Mouse (Mus musculus) 3T3-L1 (cell line): ENCODE results near the gene Dmwd.

Experiments used
- DNase-seq: peaks from one replicate; pipeline ENCODE4 v3.0.0-alpha.2; 2015; ENCODE audit warnings: low read depth, low spot score

The Dmwd gene

DNA sequence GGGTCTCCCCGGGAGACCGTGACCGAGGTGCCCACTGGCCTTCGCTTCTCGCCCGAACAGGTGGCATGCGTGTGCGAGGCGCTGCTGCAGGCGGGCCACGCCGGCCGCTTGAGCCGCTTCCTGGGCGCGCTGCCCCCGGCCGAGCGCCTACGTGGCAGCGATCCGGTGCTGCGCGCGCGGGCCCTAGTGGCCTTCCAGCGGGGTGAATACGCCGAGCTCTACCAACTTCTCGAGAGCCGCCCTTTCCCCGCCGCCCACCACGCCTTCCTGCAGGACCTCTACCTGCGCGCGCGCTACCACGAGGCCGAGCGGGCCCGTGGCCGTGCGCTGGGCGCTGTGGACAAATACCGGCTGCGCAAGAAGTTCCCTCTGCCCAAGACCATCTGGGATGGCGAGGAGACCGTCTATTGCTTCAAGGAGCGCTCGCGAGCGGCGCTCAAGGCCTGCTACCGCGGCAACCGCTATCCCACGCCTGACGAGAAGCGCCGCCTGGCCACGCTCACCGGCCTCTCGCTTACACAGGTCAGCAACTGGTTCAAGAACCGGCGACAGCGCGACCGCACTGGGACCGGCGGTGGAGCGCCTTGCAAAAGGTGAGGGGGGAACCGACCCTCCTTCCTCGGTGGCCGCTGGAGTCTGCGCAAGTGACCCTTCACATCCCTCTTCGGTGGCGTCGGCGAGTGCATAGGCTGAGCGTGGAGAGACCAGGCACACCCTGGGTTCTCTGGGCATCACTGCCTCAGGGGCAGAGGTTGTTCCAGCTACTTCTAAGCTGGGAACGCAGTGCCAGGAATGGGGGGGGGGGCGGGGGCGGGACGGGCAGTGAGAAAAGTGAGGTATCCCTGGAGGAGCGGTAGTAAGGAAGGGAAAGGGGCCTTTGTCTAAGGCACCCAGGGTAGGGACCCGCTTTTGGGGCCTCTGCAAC is 19.1 kb downstream of the Dmwd start:
- peak; percentile 52 for DNase-seq

DNA sequence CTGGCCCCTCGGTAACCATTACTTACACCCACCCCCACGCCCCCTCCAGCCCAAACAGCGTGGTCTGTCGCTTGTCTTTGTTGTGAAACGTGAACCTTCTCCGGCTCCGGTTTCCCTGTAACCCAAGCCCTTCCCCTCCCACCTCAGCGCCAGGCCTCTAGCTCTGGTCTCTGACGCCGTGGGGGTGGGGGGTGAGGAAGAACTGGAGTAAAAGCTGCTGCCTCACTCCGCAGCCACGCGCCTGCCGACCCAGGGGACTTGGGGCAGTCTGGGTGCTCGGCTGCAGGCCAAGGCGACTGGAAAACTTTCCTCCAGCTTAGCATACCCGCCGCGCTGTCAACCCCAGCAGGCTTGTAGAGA is 19.7 kb downstream of the Dmwd start:
- peak; percentile 84 for DNase-seq

DNA sequence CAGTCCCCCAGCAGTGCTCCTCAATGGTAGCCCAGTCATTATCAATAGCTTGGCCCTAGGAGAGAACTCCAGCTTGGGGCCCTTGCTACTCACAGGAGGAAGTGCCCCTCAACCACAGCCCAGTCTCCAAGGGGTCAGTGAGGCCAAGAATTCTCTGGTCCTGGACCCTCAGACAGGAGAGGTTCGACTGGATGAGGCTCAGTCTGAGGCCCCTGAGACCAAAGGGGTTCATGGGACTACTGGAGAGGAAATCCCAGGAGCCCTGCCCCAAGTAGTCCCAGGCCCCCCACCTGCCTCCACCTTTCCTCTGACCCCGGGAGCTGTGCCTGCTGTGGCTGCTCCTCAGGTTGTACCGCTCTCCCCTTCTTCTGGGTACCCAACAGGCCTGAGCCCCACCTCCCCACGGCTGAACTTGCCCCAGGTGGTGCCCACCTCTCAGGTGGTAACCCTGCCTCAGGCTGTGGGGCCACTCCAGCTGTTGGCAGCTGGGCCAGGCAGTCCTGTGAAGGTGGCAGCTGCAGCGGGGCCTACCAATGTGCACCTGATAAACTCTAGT is 20.5 kb downstream of the Dmwd start:
- no peak for DNase-seq

DNA sequence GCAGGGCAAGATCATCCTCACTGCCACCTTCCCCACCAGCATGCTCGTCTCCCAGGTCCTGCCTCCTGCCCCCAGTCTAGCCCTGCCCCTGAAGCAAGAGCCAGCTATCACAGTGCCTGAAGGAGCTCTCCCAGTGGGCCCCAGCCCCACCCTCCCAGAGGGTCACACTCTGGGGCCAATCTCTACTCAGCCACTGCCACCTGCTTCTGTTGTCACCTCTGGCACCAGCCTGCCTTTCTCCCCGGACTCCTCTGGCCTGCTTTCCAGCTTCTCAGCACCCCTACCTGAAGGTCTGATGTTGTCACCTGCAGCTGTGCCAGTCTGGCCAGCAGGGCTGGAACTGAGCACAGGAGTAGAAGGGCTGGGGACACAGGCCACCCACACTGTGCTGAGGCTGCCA is 21.2 kb downstream of the Dmwd start:
- DNase-seq, result no peak

DNA sequence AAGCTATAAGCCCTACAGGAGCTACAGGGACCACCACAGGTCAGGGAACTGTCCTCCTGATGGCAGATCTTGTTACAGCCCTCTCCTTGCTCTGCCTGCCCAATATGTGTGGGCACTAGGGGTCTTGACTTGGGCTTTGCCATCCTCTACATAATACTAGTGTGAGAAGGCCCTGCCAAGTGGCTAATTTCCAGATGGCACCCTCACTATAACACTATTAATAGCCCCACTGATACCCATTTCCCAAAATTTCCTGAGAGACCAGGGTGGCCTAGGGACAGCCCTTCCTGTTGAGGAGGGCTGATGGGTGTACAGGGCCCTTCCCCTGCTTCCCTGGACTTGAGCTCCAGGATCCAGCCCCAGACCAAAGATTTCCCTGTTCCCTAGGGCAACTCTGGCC is 21.8 kb downstream of the Dmwd start:
- DNase-seq, result no peak

DNA sequence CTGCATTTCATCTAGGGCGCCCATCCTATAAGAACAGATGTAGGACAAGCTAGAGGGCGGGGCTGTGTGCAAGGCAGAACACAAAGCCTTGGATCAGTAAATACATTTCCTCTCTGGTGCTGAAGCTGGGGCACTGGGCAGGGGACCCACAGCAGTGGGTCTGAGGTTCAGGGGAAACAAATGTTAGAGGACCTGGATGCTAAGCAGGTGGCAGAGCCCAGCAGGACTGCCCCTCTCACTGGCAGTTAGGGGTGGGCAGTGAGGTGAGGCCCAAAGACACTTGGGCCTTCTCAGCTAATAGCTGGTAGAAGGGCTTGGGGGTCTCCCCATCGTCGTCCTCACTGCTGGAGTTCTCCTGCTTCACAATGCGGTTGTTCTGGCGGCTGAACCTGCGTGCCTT is 22.8 kb downstream of the Dmwd start:
- DNase-seq, result no peak

DNA sequence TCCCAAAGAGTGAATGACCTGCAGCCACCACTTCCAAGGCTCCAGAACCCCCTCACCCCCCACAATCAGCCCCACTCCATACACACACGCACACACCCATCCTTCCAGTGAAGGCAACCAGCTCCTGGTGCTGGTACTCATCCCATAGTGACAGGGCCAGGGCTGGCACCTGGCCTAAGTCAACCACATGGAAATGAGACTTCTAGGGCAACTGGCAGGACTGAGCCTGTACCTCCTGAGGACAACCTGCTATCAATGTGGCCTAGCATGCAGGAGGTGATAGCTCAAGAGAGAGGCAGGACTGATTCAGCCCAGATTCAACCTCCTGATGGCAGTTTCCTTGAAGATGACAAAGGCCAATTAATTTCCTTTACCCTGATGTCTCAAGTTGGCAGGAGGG is 24.3 kb downstream of the Dmwd start:
- no peak for DNase-seq

DNA sequence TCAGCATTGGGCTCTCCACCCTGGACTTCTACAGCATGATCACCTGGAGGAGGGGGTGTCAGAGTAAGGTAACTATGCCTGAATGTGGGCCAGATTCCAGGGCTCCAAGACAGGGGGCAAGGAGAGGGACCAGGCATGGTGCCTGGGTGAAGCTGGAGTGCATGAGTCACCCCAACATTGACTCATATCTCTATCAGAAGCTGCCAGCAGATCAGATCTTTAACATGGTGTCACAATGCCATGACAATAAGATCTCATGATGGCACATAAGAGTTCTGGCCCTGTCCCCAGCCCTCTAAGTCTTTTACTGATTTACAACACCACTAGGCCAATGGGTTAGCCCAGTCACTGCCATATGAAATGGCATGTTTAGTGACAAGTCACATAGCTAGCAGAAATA is 27.7 kb downstream of the Dmwd start:
- DNase-seq, result peak; percentile 43

DNA sequence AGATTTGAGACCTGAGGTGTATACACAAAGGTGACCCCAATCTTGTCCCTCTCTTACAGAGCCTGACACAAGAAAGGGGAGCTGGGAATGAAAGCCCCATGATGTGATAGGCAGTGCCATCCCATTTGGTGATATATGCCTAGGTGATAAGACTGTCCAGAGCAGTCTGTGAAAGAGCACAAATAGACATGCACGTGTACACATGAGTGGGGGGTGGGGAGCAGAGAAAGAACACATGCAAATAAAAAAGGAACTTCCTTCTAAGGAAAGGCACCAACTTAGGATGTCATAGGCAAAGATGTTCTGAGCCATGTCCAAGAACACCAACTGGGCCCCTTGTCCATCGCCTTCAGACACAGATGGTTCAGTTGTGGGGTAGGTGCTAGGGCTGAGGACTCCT is 28.5 kb downstream of the Dmwd start:
- DNase-seq, result no peak

DNA sequence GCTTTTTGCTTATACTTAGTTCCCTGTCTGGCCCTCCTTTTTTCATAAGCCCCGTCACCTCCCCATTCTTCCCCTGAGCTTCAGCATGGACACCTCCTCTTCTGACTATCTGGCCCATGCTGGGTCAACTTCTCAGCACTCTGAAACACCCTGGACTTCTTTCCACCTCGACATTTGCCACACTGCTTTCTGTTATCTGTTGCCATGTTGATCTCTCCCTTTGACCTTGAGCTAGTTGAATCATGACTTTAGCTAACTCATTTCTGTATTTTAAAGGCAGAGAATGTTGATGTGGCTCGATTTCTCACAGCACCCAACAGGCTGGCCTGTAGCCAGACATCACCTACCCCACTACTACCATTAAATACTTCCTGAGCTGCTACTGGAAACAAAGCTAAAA is 31.4 kb downstream of the Dmwd start:
- DNase-seq, result no peak

DNA sequence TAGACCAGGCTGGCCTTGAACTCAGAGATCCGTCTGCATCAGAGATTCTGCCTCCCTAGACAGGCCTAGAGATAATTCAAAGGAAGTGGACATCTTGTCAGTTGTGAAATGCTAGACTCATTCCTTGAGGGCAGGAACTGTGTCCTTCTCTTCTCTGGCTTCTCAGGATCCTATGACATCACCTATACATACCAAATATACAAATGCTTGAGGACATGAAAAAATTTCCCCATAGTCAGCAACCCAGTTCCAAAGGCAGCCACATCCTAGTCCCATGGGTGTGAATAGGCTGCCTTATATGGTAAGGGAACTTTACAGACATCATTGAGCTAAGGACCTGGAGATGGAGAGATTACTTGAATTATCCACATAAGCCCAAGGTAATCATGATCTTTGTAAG is 33.5 kb downstream of the Dmwd start:
- DNase-seq, result peak; percentile 36

DNA sequence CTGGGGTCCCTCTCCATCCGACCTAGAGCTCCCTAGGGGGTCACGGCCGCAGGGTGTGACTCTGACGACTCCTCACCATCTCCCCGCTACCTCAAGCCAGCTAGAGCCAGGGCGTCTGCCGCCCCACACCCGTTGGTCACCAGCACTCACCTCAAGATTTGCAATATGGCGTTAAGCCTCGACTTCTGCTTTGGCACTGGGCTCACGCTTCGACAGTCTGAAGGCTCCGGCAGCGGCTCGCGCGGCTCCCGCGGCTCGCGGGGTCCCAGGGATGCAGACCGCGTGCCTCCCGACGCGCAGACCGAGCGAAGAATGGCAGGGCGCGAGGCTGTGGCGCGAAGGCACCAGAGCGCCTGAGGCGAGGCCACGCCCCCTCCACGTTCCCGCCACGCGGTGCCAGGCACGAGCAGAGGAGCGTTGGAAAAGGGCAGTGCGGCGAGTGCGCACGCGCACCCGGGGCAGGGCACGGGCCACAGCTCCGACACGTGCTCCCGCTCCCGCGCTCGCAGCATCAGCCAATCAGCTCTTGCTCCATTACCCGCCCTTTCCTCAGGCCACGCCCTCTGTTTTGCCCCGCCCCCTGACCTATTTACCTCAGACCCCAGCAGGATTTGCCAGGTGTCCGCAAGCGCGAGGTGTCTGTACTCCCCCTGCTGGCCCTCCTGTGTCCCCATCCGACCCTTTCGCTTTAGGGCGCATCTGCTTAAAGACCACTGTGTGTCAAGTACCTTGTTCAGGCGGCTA is 42.2 kb downstream of the Dmwd start, which contains the start of gene Gm4969:
Gene Gm4969 (minus strand): TSS at position 341 of the 744 bp plus-strand sequence.
- DNase-seq, result no peak

DNA sequence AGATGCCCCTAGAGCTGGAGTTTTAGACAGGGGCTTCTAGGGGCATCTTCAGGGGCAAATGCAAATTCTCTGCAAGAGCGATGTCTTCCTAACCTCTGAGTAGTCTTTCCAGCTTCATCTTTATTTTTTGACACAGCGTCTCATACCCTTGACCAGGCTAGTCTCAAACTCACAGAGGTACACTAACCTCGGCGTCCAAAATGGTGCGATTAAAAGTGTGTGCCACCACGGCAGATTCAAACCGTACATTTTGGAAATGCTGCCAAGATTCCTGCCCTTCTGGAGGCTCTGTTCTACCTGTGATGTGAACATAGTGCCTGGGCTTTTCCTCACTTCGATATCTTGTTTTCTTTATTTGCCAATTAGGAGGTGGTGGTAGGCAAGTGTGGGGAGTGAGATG is 43.1 kb downstream of the Dmwd start:
- no peak for DNase-seq

DNA sequence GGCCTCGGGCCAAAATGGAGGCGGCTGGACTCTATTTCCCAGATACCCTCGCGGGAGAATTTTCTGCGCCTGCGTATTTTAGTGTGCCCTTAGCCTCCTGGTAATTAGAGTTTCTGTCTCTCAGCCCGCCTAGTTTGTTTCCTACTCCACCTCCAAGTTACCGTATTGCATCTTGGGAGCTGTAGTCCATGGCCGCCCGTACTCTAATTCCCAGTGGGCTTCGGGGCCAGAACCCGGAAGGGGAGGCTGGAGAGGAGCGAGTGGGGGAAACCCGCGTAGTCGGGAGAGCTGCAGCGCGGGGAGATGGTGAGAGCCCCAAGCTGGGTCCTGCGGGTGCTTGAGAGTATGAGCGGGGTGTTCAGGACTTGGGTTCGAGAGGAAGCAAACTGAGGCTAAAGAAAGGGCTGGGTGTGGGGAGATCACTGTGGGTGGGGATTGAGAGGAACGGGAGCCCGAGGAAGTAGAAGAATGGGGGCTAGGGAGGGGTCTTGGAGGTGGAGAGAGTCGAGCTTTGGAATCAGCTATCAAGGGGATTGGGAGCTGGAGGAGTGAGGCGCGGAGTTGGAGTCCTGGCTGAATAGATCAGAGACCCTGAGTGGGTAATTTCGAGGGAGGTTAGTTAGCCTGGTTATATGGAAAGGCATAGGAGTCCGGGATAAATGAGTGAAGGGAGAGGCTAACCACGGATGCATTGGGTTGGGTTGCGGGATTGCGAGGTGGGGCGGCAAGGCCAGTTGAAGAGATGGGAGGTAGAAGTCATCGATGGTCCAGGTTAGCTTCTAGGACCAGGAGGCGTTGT is 43.8 kb downstream of the Dmwd start, which contains the start of gene Fbxo46:
Gene Fbxo46 (plus strand): TSS at position 229 of the 799 bp plus-strand sequence.
- peak; percentile 98 for DNase-seq

DNA sequence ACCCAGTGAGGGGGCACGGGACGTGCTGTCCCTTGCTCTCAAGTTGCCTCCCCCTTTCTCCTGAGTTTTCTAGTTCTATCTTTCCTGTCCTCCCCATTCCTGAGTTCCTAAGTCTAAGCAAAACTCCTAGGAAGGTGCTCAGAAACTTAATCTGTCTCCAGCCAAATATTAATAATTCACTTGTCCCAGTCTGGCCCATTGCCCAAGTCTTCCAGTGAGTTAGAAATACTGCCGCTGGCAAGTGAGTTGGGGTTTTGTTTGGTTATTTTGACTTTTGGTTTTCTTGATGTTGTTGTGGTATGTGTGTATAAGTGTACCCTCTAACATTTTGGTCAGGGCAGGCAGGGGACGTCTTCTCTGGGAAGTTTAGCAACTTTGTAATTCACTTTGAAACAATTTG is 45.7 kb downstream of the Dmwd start:
- DNase-seq, result no peak

DNA sequence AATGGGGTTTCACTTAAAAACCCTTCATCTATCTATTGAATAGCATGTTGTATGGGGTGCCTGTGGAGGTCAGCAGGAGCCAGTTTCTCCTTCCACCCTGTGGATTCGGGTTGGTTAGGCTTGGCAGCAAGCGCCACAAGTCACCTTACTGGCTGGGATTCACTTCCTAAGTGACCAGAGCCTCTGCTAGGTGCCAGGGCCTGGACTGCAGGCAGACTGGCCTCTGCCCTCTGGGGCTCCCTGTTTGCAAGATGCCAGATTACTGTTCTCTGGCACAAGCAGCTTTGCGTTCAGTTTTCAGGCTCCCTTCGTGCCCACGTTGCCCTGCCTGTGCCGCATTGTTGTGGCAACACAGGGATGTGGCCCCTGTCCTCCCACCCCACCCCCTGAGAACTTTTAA is 48.7 kb downstream of the Dmwd start:
- no peak for DNase-seq

DNA sequence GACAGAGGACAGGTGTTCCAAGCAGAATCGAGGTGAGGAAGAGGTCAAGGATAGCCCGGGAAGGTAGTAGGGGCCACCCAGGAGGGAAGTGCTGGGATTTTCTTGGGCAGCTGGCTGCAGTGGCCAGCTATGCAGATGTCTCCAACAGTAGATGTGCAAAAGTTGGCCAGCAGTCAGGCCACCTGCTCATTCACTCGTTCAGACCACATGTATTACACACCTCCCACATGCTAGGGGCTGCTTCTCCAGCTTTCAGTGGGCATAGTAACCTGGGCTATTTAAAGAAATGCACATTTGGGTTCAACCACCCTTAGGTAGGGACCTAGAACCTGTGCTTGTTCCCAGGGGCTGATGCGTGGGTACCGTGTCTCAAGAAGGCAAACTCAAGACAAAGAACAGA is 51.7 kb downstream of the Dmwd start:
- no peak for DNase-seq

DNA sequence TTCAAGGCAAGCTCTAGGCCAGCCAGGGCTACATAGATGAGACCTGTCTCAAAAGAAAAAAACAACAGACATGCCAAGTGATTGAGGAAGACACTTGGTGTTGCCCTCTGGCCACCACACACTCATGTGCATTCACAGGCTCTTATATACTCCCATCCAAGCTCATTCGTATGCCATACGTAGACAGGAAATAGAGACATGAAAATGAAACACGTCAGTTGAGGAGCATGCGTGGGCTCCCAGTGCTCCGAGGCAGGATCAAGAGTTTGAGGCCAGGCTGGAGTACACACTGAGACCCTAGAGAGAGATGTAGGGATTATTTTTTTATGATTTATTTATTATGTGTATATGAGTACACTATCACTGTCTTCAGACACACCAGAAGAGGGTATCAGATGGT is 53.4 kb downstream of the Dmwd start:
- DNase-seq, result no peak

DNA sequence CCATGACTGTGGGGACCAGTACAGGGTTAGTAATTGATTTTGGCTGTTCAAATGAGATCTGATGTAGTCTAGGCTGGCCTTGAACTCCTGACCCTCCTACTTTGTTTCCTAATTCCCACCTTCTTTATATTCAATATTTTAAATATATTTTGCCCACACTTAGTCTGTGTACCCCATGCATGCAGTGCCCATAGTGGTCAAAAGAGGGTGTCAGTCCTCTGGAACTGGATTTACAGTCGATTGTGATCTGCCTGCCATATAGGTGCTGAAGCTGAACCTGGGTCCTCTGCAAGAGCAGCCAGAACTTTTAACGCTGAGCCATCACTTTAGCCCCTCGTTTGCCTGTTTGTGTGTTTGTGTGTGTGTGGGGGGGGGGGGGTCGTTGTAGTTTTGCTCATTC is 54.6 kb downstream of the Dmwd start:
- DNase-seq, result peak; percentile 55

DNA sequence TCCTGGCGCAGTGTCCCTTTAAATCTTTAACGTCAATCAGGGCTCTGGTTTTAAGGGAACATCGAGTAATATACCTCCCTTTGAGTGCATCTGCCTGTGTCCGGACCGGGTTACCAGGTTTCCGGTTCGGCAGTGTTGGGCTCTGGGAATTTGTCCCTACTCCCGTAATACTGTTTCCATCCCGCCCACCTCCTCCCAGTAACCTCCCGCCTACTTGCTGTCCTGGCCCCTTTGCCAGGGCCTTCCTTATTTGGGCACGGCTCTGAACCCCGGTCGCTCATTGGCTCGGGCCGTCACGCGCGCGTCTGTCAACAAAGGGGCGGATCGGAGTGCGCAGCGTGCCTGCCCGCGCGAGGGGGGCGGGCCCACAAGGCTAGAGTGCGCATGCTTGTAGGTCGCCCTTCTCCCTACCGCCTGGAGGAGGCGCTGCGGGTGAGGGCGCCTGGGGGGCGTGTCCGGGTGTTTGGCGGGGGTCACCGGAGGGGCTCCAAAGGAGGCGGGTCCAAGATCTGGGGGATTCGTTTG is 55.4 kb downstream of the Dmwd start:
- DNase-seq, result peak; percentile 98
